Mouse (Mus musculus): ENCODE results near the gene Fzd9.

The Fzd9 gene

DNA sequence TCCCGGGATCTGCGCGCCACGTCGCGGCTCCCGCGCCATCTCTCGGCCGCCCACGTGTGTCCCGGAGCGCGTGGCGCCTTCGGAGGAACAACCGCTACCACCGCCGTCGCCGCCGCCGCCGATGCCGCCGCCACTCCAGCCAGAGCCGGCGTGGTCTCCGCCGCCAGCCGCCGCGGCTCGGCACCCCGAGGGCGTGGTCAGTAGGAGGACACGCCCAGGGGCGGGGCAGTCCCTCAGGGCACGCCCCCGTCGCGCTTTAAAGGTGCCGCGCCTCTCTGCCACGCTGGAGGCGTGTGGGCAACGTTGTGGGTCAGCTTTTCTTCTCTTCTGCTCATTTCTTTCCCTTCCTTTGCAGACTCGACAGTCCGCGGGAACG is at the start of gene Fzd9:
TSS of gene Fzd9 (minus strand) at position 152 of the 376 bp plus-strand sequence.
- peak; percentile 78 for DNase-seq (ENCODE audit: low spot score in 2 of 2)

- no peak for DNase-seq (ENCODE audit: low spot score in 2 of 2)
Measured at GRCm38 (mm10) chr5:135292001-135292400, 41.0 kb upstream of the Fzd9 start.

DNA sequence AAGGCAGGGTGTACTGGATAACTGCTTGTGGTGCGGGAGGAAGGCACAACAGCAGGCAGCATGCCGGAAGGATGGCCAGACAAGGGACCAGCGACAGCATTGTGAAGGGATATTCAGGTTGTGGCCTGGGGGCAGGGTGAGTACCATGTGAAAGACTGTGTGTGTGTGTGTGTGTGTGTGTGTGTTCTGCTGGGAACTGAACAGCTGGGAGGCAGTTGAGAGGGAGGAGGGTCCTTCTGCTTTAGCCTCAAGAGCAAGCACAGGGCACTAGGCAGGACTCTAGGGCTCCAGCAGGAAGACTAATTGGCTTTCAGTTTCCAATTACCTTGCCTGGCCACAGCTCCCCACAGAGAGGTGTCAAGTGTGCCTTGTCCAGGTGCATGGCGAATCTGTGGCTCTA is 40.2 kb upstream of the Fzd9 start:
- DNase-seq (ENCODE audit: low spot score in 2 of 2): no peak

GRCm38 (mm10) chr5:135290703-135291102 is 39.7 kb upstream of the Fzd9 start:
- DNase-seq (ENCODE audit: low spot score in 2 of 2): no peak

DNA sequence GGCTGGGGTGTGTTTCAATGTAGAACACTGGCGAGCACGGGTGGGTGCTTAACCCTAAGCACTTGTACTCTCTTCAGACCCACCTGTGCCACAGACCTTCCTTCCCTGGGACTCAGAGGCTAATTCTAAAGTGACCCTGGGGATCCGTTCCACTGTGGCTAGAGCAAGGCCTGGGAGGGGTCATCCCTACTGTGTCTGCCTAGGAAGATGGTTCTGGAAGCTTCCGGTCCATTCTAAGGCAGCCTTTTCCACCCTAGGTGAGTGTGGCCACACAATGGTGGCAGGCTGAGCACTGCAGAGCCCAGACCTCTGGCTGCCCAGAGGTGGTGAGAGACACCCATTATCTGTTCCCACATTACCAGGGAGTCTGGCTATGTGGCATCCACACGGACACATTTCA is 35.9 kb upstream of the Fzd9 start:
- DNase-seq (ENCODE audit: low spot score in 2 of 2): no peak

- peak; percentile 46 to 64 for DNase-seq (ENCODE audit: low spot score in 2 of 2)
Measured at GRCm38 (mm10) chr5:135286185-135286584, 35.2 kb upstream of the Fzd9 start.

DNA sequence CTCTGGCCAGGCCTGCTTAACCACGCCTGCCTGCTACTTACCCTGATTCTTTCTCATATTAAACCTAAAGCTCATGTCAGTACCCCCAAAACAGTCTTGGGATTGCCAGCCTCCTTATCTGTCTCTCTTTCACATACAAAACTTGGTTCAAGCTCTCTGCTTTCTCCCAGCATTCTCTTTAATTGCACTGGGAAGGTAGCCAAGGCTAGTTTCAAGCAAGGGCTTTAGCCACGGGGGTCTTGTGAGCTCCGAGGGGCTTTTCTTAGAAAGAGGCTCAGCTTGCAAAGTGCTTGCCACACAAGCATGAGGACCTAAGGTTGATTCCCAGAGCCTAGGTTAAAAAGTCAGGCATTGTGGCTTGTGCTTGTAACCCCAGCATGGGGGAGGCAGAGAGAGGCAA is 34.2 kb upstream of the Fzd9 start:
- DNase-seq (ENCODE audit: low spot score in 2 of 2): no peak

- no peak for DNase-seq (ENCODE audit: low spot score in 2 of 2)
Measured at GRCm38 (mm10) chr5:135280226-135280625, 29.2 kb upstream of the Fzd9 start.

DNA sequence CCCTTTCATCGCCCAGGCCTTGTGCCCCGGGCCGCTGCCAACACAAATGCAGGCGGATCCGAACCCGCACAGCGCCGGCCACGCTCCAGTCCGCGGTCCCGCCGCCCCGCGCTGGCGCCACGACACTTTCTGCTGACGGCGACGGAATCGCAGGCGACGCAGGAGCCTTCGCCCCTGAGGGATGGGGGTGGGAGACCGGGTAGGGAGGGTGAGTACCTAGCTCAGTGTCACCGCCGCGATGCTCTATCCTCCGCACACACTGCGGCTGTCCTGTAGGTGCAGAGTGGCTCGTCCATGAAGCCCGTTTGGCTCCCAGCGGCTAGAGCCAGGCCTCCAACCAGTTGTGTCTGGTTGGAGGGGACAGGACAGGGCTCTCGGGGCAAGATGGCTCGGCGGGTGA is 25.6 kb upstream of the Fzd9 start:
- DNase-seq (ENCODE audit: low spot score in 2 of 2): no peak

GRCm38 (mm10) chr5:135274663-135275396 is 23.8 kb upstream of the Fzd9 start:
- DNase-seq (ENCODE audit: low spot score in 2 of 2): no peak

GRCm38 (mm10) chr5:135271563-135272165 is 20.6 kb upstream of the Fzd9 start:
- DNase-seq (ENCODE audit: low spot score in 2 of 2): no peak

GRCm38 (mm10) chr5:135270361-135270760 is 19.3 kb upstream of the Fzd9 start:
- no peak for DNase-seq (ENCODE audit: low spot score in 2 of 2)

DNA sequence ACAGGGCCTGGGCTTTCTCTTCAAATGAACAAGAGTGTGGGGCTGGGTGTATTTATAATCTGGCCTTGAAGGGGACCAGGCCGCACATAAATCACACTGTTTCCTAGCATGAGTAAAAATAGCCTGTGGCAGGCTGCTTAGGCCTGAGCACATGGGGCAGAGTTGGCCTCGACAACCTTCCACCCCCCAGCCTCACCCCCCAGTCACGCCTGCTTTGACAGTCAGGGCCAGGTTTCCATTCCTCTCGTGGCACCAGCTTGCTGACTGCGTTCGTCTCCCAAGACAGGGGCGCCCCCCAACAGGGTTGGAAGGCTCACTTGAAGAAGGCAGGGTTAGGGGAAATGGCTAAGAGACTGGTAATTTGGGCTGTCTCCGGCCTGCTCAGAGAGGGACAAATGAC is 18.4 kb upstream of the Fzd9 start:
- DNase-seq (ENCODE audit: low spot score in 2 of 2): no peak

DNA sequence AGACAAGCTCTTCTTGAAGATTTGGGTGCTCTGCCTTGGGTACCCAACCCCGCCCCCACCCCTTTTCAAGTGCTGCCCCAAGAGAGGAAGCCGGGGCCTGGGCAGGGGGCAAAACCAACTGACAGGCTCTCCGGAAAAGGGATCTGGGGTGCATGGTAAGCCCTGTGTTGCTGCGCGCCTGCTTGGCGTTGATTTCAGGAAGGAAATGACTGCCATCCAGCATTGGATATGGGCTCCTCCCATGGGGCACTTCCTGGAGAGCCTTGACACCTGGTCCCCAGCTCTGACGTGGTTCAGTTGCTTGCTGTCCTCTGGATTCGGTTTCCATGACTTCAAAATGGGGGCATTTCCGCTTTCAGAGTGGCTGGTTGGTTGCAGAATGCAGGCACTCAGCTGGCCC is 13.5 kb upstream of the Fzd9 start:
- DNase-seq (ENCODE audit: low spot score in 2 of 2): no peak

GRCm38 (mm10) chr5:135263866-135264503 is 13.0 kb upstream of the Fzd9 start:
- no peak for DNase-seq (ENCODE audit: low spot score in 2 of 2)

DNA sequence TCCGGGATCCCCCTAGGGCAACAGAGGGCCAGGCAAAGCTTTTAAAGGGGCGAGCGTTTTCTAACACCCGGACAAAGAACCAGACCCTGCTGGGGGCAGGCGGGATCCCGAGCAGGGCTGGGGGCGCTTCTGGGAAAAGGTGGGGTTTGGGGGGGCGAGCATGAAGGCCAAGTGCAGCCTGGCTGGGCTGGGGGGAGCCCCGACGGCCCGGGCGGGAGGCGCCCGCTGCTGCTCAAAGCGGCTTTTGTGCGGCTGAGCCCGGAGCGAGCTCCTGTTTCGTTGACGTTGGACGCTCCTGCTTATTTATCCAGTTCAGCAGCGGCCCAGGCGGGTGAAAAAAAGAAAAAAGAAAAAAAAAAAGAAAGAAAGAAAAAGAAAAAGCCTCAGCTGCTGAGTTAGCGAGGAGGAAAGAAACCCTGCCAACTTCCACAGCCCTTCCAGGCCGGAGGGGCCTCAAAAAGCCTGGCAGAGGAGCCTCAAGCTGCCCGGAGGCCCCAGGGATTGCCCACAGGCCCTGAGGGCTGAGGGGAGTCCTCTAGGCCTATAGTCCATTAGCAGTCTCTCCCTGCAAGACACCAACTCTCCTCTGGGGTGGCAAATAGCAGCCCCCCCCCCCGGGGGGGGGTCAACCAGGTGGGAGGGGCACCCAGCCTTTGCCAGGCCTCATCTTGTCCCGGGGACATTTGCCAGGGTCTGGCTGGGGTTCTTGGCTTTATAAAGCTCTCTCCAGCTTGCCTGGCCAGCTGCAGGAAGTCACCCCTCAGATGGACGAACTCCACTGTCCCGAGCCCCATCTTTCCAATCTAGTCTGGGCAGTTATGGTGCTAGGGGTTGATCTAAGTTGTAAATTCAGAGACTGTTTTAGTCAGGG is 7.5 kb upstream of the Fzd9 start:
- DNase-seq (ENCODE audit: low spot score in 2 of 2): no peak

- no peak for DNase-seq (ENCODE audit: low spot score in 2 of 2)
Measured at GRCm38 (mm10) chr5:135257559-135257958, 6.5 kb upstream of the Fzd9 start.

DNA sequence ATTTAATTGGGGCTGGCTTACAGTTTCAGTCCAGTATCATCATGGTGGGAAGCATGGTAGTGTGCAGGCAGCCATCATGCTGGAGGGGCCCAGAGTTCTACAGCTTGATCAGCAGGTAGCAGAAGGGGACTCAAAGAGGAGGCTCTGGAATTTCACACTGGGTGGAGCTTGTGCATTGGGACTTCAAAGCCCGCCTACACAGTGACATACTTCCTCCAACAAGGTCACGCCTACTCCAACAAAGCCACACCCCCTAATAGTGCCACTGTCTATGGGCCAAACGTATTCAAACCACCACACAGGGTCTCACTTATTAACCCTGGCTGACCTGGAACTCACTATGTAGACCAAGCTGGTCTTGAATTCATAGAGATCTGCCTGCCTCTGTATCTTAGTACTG is 5.1 kb upstream of the Fzd9 start:
- DNase-seq (ENCODE audit: low spot score in 2 of 2): no peak

GRCm38 (mm10) chr5:135253741-135254401 is 2.8 kb upstream of the Fzd9 start:
- no peak for DNase-seq (ENCODE audit: low spot score in 2 of 2)

DNA sequence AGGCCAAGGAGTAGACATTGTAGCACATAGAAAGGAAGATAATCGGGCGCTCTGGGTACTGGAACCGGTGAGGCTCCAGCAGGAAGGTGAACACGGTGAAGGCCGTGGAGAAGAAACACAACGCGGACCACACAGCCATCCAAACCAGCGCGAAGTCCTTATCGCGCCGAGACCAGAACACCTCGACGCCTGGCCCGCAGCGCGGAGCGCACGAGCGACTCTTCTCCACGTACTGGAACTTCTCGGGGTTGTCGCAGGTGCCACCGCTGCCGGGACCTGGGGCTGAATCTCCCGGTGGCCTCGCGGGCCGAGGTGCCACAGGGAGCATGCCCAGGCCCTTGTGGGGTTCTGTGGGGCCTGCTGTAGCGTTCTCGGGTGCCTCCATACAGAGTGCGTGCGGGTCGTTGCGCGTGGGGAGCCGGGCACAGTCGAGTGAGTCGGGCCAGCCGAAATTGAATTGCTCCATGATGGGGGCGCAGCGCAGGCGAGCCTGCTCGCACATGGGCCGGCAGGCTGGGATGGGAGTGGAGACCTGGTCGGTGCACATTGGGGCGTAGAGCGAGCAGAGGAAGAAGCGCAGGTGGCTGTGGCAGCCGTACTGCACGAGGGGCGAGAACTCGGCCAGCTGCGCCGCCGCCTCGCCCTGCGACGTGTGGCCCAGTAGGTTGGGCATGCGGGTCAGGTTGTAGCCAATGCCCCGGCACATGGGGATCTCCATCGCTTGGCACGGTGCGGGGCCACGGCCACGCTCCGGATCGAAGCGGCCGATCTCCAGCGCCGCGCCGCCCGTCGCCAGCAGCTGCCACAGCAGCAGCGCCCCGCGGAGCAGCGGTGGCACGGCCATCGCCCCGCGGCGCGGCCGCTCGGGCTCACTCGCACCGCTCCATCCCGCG is 598 bp downstream of the Fzd9 start:
- peak in 1 of 2 experiments; percentile 1 for DNase-seq (ENCODE audit: low spot score in 2 of 2)

Data from urinary bladder, postnatal 36 days (tissue).